Mouse (Mus musculus) adrenal gland, adult 18-20 months (tissue): ENCODE data around the gene Rbp3. TPM values are rescaled to one million over a fixed set of nuclear protein-coding genes. Genes with fewer than 3 reads are reported as not detected.

Experiments used
- DNase-seq, 2 experiments: peaks; one replicate each; pipeline ENCODE4 v3.0.0; 2021 to 2022; ENCODE audit warnings: low spot score in 2 of 2
- total RNA-seq, 2 experiments: library from RNA; stranded (reverse); gene quantifications; 1 replicate in 1 of 2; 2 replicates in 1 of 2; pipeline ENCODE4 v1.2.3; 2021

The Rbp3 gene
- total RNA-seq, 2 experiments from 2014 or later: not detected

DNA sequence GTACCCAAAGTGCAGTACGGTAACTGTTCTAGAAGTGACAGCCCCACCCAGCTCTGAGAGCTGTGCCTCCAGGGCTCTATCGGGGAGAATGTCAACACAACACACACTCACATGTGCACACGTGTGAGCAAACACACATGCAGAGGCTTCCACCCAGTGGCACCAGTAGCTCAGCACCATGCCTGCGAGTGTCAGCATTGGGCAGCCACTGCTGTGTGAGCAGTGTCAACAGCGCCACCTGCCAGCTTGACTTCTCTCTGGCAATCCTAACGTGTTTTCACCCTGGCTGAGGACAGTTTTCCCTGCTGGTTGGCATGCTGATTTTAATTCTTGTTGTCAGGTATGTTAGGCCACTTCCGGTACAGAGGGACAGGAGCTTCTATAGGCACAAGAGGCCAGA lies 18.9 kb downstream of the Rbp3 start:
- DNase-seq: no peak

GRCm38 (mm10) chr14:33974752-33975151 lies 20.9 kb downstream of the Rbp3 start:
- DNase-seq: no peak

- no peak for DNase-seq
Measured at GRCm38 (mm10) chr14:33977748-33978147, 23.9 kb downstream of the Rbp3 start.

DNA sequence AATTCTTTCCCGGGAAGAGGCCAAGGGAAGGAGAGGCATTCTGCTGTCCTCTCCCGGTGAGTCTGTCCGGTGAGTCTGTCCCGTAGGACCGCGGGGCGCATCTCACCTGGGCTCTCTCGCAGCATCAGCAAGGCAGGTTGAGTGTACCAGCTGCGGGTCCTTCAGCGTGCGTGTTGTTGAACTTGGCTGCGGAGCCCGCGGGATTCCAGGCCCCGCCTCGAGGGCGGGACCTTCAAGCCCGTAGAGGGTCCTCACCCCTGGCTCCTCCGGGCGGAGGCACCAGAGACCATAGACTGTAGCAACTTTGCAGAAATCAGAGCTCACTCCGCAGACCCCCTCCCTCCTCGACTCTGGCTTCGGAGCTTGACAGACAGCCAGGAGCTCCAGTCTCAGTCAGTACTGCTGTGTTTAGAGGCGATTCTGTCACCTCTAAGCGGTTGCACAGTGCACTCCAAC lies 24.8 kb downstream of the Rbp3 start, which contains the start of gene Zfp488:
TSS of gene Zfp488 (minus strand) at position 161 of the 456 bp plus-strand sequence.
- no peak for DNase-seq

GRCm38 (mm10) chr14:33989201-33989600 lies 35.4 kb downstream of the Rbp3 start:
- DNase-seq: no peak

DNA sequence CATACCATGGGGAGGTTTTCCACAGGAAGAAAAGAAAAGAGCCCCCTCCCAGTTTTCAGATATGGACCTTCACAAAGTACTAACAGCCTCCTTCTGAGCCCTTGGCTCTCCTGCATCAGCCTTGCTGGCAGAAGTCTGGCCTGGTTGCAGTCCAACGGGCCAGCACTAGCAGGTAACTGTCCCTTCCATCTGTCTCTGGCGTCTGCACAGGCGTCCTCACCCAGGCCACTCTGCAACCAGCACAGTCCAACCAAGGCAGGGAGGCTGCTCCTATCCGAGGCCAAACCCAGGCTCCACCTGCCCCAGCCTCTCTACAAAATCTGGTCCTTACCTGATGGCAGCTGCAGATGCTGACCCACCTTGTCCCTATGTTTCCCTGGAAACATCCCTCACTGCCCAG lies 38.2 kb downstream of the Rbp3 start:
- peak in 1 of 2 experiments; percentile 11 for DNase-seq

- peak in 1 of 2 experiments; percentile 5 for DNase-seq
Measured at GRCm38 (mm10) chr14:33993051-33993450, 39.2 kb downstream of the Rbp3 start.

DNA sequence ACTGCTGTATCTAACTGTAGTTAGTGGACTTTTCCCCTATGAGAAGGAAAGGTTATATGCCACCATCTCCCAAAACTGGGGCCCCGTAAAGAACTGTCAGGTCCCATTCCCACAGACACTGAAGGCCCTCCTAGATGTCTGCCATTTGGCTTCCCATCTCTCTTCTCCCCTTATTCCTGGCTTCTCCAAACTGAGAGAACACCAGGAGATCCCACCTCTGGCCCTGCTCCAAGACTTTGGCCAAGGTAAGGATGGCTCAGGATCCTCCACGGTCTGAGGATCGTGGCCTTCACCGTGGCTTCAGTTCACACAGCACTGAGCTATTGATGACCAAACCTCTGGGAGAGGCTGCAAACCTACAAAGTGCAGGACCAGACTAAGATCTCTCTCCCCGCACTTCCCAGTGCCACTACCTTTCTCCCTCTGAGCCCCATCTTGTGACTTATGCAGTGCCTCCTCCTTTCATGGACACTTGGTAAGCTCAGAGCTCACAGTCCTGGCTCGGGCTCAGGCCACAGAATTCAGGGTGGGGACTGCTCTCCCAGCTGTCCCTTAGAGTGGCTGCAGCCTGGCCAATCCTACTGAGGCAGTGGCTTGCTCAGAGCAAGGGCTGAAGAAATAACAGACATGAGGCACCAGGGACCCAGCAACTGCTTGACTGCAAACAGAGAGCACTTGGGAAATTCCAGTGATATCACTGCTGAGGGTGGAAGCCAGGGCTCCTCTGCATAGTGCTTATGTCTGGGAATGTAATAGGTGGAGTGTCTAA lies 39.9 kb downstream of the Rbp3 start:
- peak in 1 of 2 experiments; percentile 8 for DNase-seq

GRCm38 (mm10) chr14:33997427-33997826 lies 43.6 kb downstream of the Rbp3 start:
- DNase-seq: no peak

GRCm38 (mm10) chr14:34000076-34000475 lies 46.3 kb downstream of the Rbp3 start:
- no peak for DNase-seq

- no peak for DNase-seq
Measured at GRCm38 (mm10) chr14:34001445-34001844, 47.6 kb downstream of the Rbp3 start.

DNA sequence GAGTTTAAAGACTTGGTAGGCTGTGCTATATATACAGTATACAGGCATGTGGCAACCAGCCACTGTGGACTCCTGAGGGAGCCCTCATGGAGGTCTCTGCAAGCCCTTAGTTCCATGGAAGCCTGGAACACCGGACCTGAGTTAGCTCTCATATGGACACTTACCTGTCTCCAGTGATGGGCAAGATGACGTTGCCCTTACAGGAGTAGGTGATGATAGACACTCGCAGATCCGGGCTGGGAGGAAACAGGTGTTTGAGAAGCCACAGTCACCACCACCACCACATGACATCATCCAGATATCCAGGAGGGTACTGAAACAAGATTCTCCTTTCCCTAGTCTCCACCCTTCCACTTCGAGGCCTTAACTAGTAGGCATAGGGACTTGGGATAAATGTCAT lies 48.6 kb downstream of the Rbp3 start:
- DNase-seq: no peak

Other genes starting within 250 kb of the Rbp3 start
- 10 to 100 TPM in 1 of 2 experiments, 1 to 10 TPM in 1; 7.2 to 10.6 TPM for gene Gdf10, start 30.4 kb upstream of the Rbp3 start, total RNA-seq
- gene Gdf2, start 13.0 kb upstream of the Rbp3 start, total RNA-seq: under 1 TPM in 1 of 2 experiments, not detected in 1; 0.10 TPM
- not detected for gene Zfp488, start 24.8 kb downstream of the Rbp3 start, total RNA-seq
- not detected for gene Gm30083, start 61.2 kb downstream of the Rbp3 start, total RNA-seq
- under 1 TPM; 0.26 to 0.40 TPM for gene Gm5460, start 62.8 kb downstream of the Rbp3 start, total RNA-seq
- not detected for gene Antxrl, start 98.7 kb downstream of the Rbp3 start, total RNA-seq
- gene Anxa8, start 132.0 kb downstream of the Rbp3 start, total RNA-seq: 1 to 10 TPM; 2.3 to 2.7 TPM
- not detected for gene A630023A22Rik, start 148.8 kb downstream of the Rbp3 start, total RNA-seq
- under 1 TPM in 1 of 2 experiments, not detected in 1; 0.10 TPM for gene Npy4r, start 198.5 kb downstream of the Rbp3 start, total RNA-seq
- 1 to 10 TPM in 1 of 2 experiments, under 1 TPM in 1; 0.83 to 1.3 TPM for gene Gprin2, start 247.7 kb downstream of the Rbp3 start, total RNA-seq